Mouse (Mus musculus) CH12.LX (cell line): ENCODE measurements around the gene Mab21l1. TPM values are rescaled to one million over a fixed set of nuclear protein-coding genes. Genes with fewer than 3 reads are reported as not detected.

Experiments used
- DNase-seq: peaks from one replicate; pipeline ENCODE4 v3.0.0-alpha.2; 2013; ENCODE audit errors: extremely low read depth
- H3K27ac ChIP-seq: 2 replicates; pipeline ENCODE4 v1.5.1; 2012; ENCODE audit warnings: low read depth, mild to moderate bottlenecking, control low read depth, moderate library complexity; ENCODE audit not compliant: insufficient read depth
- H3K27me3 ChIP-seq: replicated peaks from 2 replicates; pipeline ENCODE3; 2012; ENCODE audit warnings: inconsistent platforms
- H3K36me3 ChIP-seq, 2 experiments: replicated peaks in 1 of 2; 2 replicates each; pipeline versions ENCODE3 to v1.6.1; 2012; ENCODE audit warnings: inconsistent platforms in 1 of 2, low read length in 1 of 2, mild to moderate bottlenecking in 1 of 2, mixed read lengths in 1 of 2, moderate library complexity in 1 of 2; ENCODE audit not compliant: control insufficient read depth in 1 of 2, insufficient read depth in 1 of 2
- H3K4me1 ChIP-seq, 2 experiments: 2 replicates each; pipeline ENCODE4 v1.6.1; 2012; ENCODE audit warnings: inconsistent platforms in 1 of 2, moderate library complexity in 1 of 2; ENCODE audit not compliant: insufficient read depth in 2 of 2, control insufficient read depth in 1 of 2
- H3K4me2 ChIP-seq: 2 replicates; pipeline ENCODE4 v1.6.1; 2012; ENCODE audit warnings: low read depth, mild to moderate bottlenecking, control low read depth; ENCODE audit not compliant: poor library complexity, insufficient read depth, severe bottlenecking
- H3K4me3 ChIP-seq, 3 experiments: fragments of 150-350 bp in 1 of 3; sonication (generic) in 1 of 3; replicated peaks in 1 of 3; 2 replicates each; pipeline versions ENCODE3 to v1.5.1; 2011 to 2012; ENCODE audit warnings: low read depth in 2 of 3, low read length in 2 of 3, mild to moderate bottlenecking in 2 of 3, moderate library complexity in 2 of 3, control low read depth in 1 of 3, improper control_type of control experiment in 1 of 3, inconsistent platforms in 1 of 3, mixed read lengths in 1 of 3; ENCODE audit not compliant: poor library complexity in 1 of 3
- H3K79me2 ChIP-seq: replicated peaks from 2 replicates; pipeline ENCODE4 v1.6.1; 2012; ENCODE audit warnings: mild to moderate bottlenecking, moderate library complexity; ENCODE audit not compliant: control insufficient read depth, poor library complexity, insufficient read depth, severe bottlenecking; ENCODE audit errors: extremely low read depth
- H3K9ac ChIP-seq: 2 replicates; pipeline ENCODE4 v1.6.1; 2012; ENCODE audit warnings: low read depth, mild to moderate bottlenecking, control low read depth, moderate library complexity; ENCODE audit not compliant: insufficient read depth
- H3K9me3 ChIP-seq: replicated peaks from 2 replicates; pipeline ENCODE3; 2012; ENCODE audit warnings: low read length, inconsistent platforms, mixed read lengths
- CHD2 ChIP-seq: IDR thresholded peaks from 2 replicates; pipeline ENCODE4 v1.6.1; 2011; ENCODE audit warnings: low read length, improper control_type of control experiment
- CTCF ChIP-seq, 2 experiments: IDR thresholded peaks in 1 of 2; conservative IDR thresholded peaks in 1 of 2; 2 replicates each; pipeline ENCODE4 v1.5.1; 2011 to 2012; ENCODE audit warnings: low read depth in 2 of 2, low read length in 2 of 2, improper control_type of control experiment in 1 of 2, inconsistent platforms in 1 of 2, mild to moderate bottlenecking in 1 of 2, moderate library complexity in 1 of 2
- E2F4 ChIP-seq: IDR thresholded peaks from 2 replicates; pipeline ENCODE4 v1.6.1; 2011; ENCODE audit warnings: low read depth, low read length, improper control_type of control experiment; ENCODE audit not compliant: insufficient replicate concordance
- ELF1 ChIP-seq: IDR thresholded peaks from 2 replicates; pipeline ENCODE4 v1.6.1; 2014; ENCODE audit warnings: low read depth, mild to moderate bottlenecking, inconsistent platforms, low read length, improper control_type of control experiment
- EP300 ChIP-seq: IDR thresholded peaks from 2 replicates; pipeline ENCODE4 v1.6.1; 2011; ENCODE audit warnings: low read length, improper control_type of control experiment
- HCFC1 ChIP-seq: IDR thresholded peaks from 2 replicates; pipeline ENCODE4 v1.6.1; 2012; ENCODE audit warnings: low read depth, mild to moderate bottlenecking, inconsistent platforms, low read length, improper control_type of control experiment
- KAT2A ChIP-seq: IDR thresholded peaks from 2 replicates; pipeline ENCODE4 v1.6.1; 2012; ENCODE audit warnings: low read length, improper control_type of control experiment, inconsistent platforms; ENCODE audit not compliant: insufficient replicate concordance
- MAX ChIP-seq: IDR thresholded peaks from 2 replicates; pipeline ENCODE4 v1.6.1; 2011; ENCODE audit warnings: low read length, improper control_type of control experiment
- MEF2A ChIP-seq: IDR thresholded peaks from 2 replicates; pipeline ENCODE4 v1.6.1; 2014; ENCODE audit warnings: low read depth, mild to moderate bottlenecking, inconsistent platforms, low read length, improper control_type of control experiment, borderline replicate concordance
- MYC ChIP-seq: IDR thresholded peaks from 2 replicates; pipeline ENCODE4 v1.6.1; 2011; ENCODE audit warnings: low read depth, mild to moderate bottlenecking, improper control_type of control experiment, low read length
- RAD21 ChIP-seq: IDR thresholded peaks from 2 replicates; pipeline ENCODE4 v1.6.1; 2011; ENCODE audit warnings: low read depth, mild to moderate bottlenecking, low read length, improper control_type of control experiment, moderate library complexity
- SIN3A ChIP-seq: IDR thresholded peaks from 2 replicates; pipeline ENCODE4 v1.6.1; 2012; ENCODE audit warnings: low read length, improper control_type of control experiment, inconsistent platforms
- SMC3 ChIP-seq: IDR thresholded peaks from 2 replicates; pipeline ENCODE4 v1.6.1; 2011; ENCODE audit warnings: low read depth, low read length, improper control_type of control experiment
- TBP ChIP-seq: conservative IDR thresholded peaks from 2 replicates; pipeline ENCODE4 v1.6.1; 2011; ENCODE audit warnings: low read depth, low read length, improper control_type of control experiment
- TCF12 ChIP-seq: IDR thresholded peaks from 2 replicates; pipeline ENCODE4 v1.6.1; 2014; ENCODE audit warnings: low read depth, mild to moderate bottlenecking, inconsistent platforms, low read length, improper control_type of control experiment
- USF2 ChIP-seq: conservative IDR thresholded peaks from 2 replicates; pipeline ENCODE4 v1.6.1; 2011; ENCODE audit warnings: low read depth, low read length, improper control_type of control experiment
- ZMIZ1 ChIP-seq: IDR thresholded peaks from 2 replicates; pipeline ENCODE4 v1.6.1; 2012; ENCODE audit warnings: low read depth, mild to moderate bottlenecking, inconsistent platforms, low read length, improper control_type of control experiment
- dilution Hi-C: fragments of 300-500 bp; cut with MboI; formaldehyde crosslinking; loops from 2 replicates; pipeline ENCODE4 v1.14.3; 2020; ENCODE audit warnings: low sequenced_read_pairs; ENCODE audit not compliant: extremely low pct_unique_long_range_greater_than_20kb, extremely low pct_ligation_motif_present
- in situ Hi-C: fragments of 300-500 bp; cut with MboI; formaldehyde crosslinking; loops from 3 replicates; pipeline ENCODE4 v1.14.3; 2019; ENCODE audit warnings: low sequenced_read_pairs, low pct_ligation_motif_present, low pct_unique_long_range_greater_than_20kb, mixed read lengths
- polyA plus RNA-seq: library from polyadenylated mRNA; unstranded; fragments of >175 nt; gene quantifications from 2 replicates; pipeline ENCODE4 v1.2.1, GENCODE M21; 2012; ENCODE audit warnings: low read depth; ENCODE audit not compliant: insufficient read length
- total RNA-seq, 2 experiments: library from RNA; depleted of rRNA; stranded (reverse); fragments of 300-350 nt in 1 of 2; fragments of >200 nt in 1 of 2; gene quantifications; 2 replicates each; pipeline ENCODE4 v1.2.3; 2012 to 2014

Gene Mab21l1
- total and polyA plus RNA-seq, 3 experiments, result not detected

- no peaks in the 10 kb centered on the region for H3K79me2 ChIP-seq
- H3K4me3 ChIP-seq, result no peak overlapping the region
- no peak overlapping the region for H3K9ac ChIP-seq
- peaks cover 37% of the 10 kb centered on the region for H3K9me3 ChIP-seq
- H3K36me3 ChIP-seq, result no peaks in the 10 kb centered on the region
- TF ChIP-seq MAX (no peak), E2F4 (no peak), SMC3 (no peak), RAD21 (no peak), TBP (no peak), CTCF (conservative IDR thresholded peaks at IDR 0.05 in 1 of 2, IDR thresholded peaks at IDR 0.05 in 1 of 2; ENCODE audit: low read depth in 2 of 2, low read length in 2 of 2) (no peak), ELF1 (no peak), MYC (no peak), ZMIZ1 (no peak), SIN3A (no peak), USF2 (no peak), CHD2 (no peak)
- H3K4me1 ChIP-seq, result no peaks in the 10 kb centered on the region
- H3K4me2 ChIP-seq, result no peak overlapping the region
- H3K27ac ChIP-seq, result no peak overlapping the region
- H3K27me3 ChIP-seq, result no peaks in the 10 kb centered on the region
- DNase-seq, result no peak
- dilution Hi-C loops (no loop called here), in situ Hi-C loops (no loop called here)
Measured at GRCm38 (mm10) chr3:55775753-55776152, 6.6 kb upstream of the Mab21l1 start.

- peaks cover 42% of the 10 kb centered on the region for H3K9me3 ChIP-seq
- no peaks in the 10 kb centered on the region for H3K36me3 ChIP-seq
- in situ Hi-C loops (no loop called here), dilution Hi-C loops (no loop called here)
- no peaks in the 10 kb centered on the region for H3K79me2 ChIP-seq
- H3K4me1 ChIP-seq, result no peaks in the 10 kb centered on the region
- H3K27ac ChIP-seq, result no peak overlapping the region
- no peak overlapping the region for H3K4me2 ChIP-seq
- H3K9ac ChIP-seq, result no peak overlapping the region
- TF ChIP-seq TCF12 (no peak), EP300 (no peak), HCFC1 (no peak), MEF2A (no peak), KAT2A (no peak)
- DNase-seq, result no peak
- no peaks in the 10 kb centered on the region for H3K27me3 ChIP-seq
- no peak overlapping the region for H3K4me3 ChIP-seq
Measured at GRCm38 (mm10) chr3:55777501-55777900, 4.8 kb upstream of the Mab21l1 start.
